Mouse (Mus musculus) lung, postnatal 0 days (tissue): Measurements from ENCODE around the gene Svop. TPM values are rescaled to one million over a fixed set of nuclear protein-coding genes. Genes with fewer than 3 reads are reported as not detected.

Experiments used
- ATAC-seq: fragments of 200-750 bp; cut with Nextera tagmentation; 2 replicates; pipeline ENCODE4 v1.8.0; 2017; ENCODE audit warnings: moderate library complexity
- DNase-seq: peaks from one replicate; pipeline ENCODE4 v3.0.0-alpha.2; 2016; ENCODE audit warnings: low spot score
- H3K27ac ChIP-seq: fragments of 300-500 bp; sonication (generic); 2 replicates; pipeline ENCODE4 v1.5.1; 2014; ENCODE audit warnings: antibody characterized with exemption, mild to moderate bottlenecking, low read length, mixed read lengths
- H3K27me3 ChIP-seq: fragments of 300-500 bp; sonication (generic); replicated peaks from 2 replicates; pipeline ENCODE4 v1.6.1; 2014; ENCODE audit warnings: low read length, mixed read lengths; ENCODE audit not compliant: insufficient read depth
- H3K36me3 ChIP-seq: fragments of 300-500 bp; sonication (generic); 2 replicates; pipeline ENCODE4 v1.6.1; 2014; ENCODE audit warnings: low read length, mixed read lengths; ENCODE audit not compliant: insufficient read depth
- H3K4me1 ChIP-seq: fragments of 300-500 bp; sonication (generic); 2 replicates; pipeline ENCODE4 v1.6.1; 2014; ENCODE audit warnings: antibody characterized with exemption, low read depth, low read length, mixed read lengths; ENCODE audit not compliant: insufficient read depth
- H3K4me2 ChIP-seq: fragments of 300-500 bp; sonication (generic); replicated peaks from 2 replicates; pipeline ENCODE4 v1.6.1; 2014; ENCODE audit warnings: low read depth, mild to moderate bottlenecking, low read length, moderate library complexity, mixed read lengths
- H3K4me3 ChIP-seq: fragments of 300-500 bp; sonication (generic); 2 replicates; pipeline ENCODE4 v1.5.1; 2014; ENCODE audit warnings: low read depth, low read length
- H3K9ac ChIP-seq: fragments of 300-500 bp; sonication (generic); replicated peaks from 2 replicates; pipeline ENCODE4 v1.6.1; 2014; ENCODE audit warnings: low read depth, mild to moderate bottlenecking
- H3K9me3 ChIP-seq: fragments of 300-500 bp; sonication (generic); 2 replicates; pipeline ENCODE4 v1.6.1; 2016; ENCODE audit warnings: low read length, mixed read lengths
- CTCF ChIP-seq: IDR thresholded peaks from 2 replicates; pipeline ENCODE4 v1.5.1; 2016; ENCODE audit warnings: antibody characterized with exemption, mild to moderate bottlenecking
- EP300 ChIP-seq: IDR thresholded peaks from 2 replicates; pipeline ENCODE4 v1.6.1; 2016; ENCODE audit warnings: antibody characterized with exemption, mild to moderate bottlenecking, control low read depth
- WGBS: fragments of 180-500 bp; shearing (Covaris S2); extraction: QIAGEN DNeasy Blood & Tissue Kit; methylation state at CpG from one replicate; pipeline ENCODE4 v1.1.7; 2014; 5-methylcytosine and 5-hydroxymethylcytosine counted together
- polyA plus RNA-seq: library from polyadenylated mRNA; unstranded; fragments of >200 nt; fragmentation: Nextera tagmentation; extraction: Ambion mirVana; gene quantifications from 2 replicates; pipeline ENCODE4 v1.2.1, GENCODE M21; 2015

Svop gene
- not detected in 2 replicates for polyA plus RNA-seq

DNA sequence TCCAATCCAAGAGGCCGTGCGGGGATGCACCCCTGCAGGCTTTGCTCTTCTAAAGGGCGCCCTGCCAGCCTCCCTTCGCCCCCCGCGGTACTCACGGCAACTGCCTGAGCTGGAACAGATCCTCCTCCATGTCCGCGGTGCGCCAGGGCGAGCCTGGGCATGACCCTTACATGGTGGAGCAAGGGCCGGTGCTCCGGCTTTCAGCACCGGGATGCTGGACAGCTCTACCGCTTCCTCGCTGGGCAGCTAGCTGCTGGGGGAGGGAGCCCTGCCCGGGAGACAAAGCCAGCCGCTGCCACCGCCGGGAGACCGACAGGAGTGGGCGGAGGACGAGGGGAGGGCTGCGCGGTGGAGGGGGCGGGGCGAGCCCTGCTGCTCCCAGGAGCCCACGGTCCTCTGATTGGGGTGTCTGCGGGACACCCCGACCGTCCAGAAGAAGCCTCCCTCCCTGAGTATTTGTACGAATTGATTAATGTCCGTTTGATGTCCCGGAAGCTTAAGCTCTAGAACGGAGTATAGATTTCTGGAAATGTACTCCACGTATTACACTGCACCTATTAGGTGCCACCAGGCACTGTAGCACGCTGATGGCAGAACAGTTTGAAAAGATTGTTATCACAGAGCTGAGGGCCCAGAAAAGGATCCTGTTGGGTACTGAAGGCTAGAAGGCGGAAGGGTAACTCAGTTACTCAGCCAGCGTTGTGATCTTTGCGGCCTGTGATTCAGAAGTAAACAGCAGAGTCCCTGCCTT lies at the start of gene Svop:
Svop (minus strand) TSS at position 514 of the 751 bp plus-strand sequence.
- Histone ChIP-seq H3K9ac (no peak within 1 kb of the TSS), H3K27ac (no peak within 1 kb of the TSS), H3K4me1 (no peaks in the 10 kb centered on the region), H3K4me2 (no peak within 1 kb of the TSS), H3K9me3 (no peaks in the 10 kb centered on the region), H3K4me3 (no peak within 1 kb of the TSS), H3K27me3 (0 out of 2 replicates have a peak, but pooled peaks cover 5% of the 10 kb centered on the region), H3K36me3 (no peaks in the 10 kb centered on the region)
- TF ChIP-seq EP300 (no peak), CTCF (no peak)
- DNase-seq (peak; percentile 83), ATAC-seq (peak; percentile 82)
- WGBS: 2% methylated on average over 39 of the region's 40 CpGs

DNA sequence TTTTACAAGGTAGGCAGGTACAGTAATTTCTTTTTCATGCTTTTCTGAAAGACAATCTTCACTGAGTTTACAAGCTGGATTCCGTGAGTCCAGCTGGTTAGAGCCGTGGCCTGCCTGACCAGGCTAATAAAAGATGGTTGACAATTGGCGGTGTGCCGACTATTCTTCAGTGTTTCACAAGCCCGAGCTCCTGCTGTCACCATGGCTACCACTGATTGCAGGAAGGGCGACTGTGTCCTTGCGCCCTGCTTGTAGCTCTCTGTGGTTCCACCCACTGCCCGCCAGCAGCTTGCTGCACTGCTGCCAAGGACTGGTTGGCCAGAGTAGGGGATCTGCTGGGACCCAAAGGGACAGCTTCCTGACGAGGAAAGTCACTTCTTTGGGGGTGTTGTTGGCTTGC lies 47.8 kb upstream of the Svop start:
- Histone ChIP-seq H3K27me3 (no peaks in the 10 kb centered on the region), H3K4me3 (no peak overlapping the region), H3K36me3 (no peaks in the 10 kb centered on the region), H3K4me1 (peaks cover 9% of the 10 kb centered on the region), H3K9me3 (no peaks in the 10 kb centered on the region), H3K9ac (no peak overlapping the region), H3K27ac (peak overlapping the region; percentile 57), H3K4me2 (peak overlapping the region; percentile 14; the same call in 1 of the 2 replicates)
- TF ChIP-seq EP300 (no peak), CTCF (no peak)
- DNase-seq (peak; percentile 96), ATAC-seq (peak; percentile 92)
- 18% methylated on average over 9 of the region's 9 CpGs for WGBS

DNA sequence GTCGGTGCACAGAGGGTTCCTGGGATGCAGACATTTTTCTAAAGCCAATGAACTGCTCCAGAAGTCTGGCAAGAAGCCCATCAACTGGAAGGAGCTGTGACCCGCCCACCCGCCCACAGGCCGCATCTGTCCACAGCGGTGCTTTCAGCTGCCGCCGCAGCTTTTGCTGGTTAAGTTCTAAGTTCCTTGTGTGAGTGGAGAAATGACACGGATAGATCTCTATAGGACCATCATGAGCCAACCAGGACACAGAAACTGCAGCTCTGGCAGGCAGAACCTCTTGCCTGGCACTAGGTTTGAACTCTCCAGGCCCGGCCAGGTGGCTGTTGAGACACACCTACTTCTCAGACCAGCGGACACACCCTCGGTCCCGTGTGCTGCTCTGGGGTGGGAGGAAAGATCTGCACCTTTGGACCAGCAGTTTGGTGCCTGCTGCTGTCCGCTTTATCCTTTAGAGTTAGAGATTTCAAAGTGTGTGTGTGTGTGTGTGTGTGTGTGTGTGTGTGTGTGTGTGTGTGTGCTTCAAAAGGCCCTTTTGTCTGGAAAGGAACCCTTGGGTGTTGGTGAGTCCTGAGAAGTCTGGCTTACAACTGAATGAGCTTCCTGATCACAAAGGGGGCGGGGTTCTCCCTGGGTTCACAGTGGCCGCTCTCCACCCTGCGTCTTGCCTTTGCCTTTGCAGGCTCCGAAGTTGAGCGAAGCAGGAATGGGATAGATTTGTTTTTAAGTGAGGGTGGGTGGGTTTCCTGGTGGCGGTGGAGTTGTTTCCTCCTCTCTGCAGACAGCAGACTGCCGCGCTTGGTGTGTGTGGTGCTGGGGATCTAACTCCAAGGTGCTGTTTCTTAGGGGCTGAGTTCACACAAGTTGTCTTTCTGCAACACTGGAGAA lies 47.2 kb upstream of the Svop start:
- Histone ChIP-seq H3K27me3 (no peaks in the 10 kb centered on the region), H3K4me1 (peaks cover 9% of the 10 kb centered on the region), H3K4me3 (no peak overlapping the region), H3K9me3 (no peaks in the 10 kb centered on the region), H3K9ac (no peak overlapping the region), H3K27ac (peak overlapping the region; percentile 57), H3K36me3 (no peaks in the 10 kb centered on the region), H3K4me2 (peak overlapping the region; percentile 14; the same call in 1 of the 2 replicates)
- ATAC-seq (peak; percentile 69), DNase-seq (peak; percentile 53)
- WGBS: 41% methylated on average over 21 of the region's 21 CpGs
- peak; percentile 21; the same call in 1 of the 2 replicates for TF ChIP-seq CTCF
- no peak; the same call in 1 of the 2 replicates for TF ChIP-seq EP300

DNA sequence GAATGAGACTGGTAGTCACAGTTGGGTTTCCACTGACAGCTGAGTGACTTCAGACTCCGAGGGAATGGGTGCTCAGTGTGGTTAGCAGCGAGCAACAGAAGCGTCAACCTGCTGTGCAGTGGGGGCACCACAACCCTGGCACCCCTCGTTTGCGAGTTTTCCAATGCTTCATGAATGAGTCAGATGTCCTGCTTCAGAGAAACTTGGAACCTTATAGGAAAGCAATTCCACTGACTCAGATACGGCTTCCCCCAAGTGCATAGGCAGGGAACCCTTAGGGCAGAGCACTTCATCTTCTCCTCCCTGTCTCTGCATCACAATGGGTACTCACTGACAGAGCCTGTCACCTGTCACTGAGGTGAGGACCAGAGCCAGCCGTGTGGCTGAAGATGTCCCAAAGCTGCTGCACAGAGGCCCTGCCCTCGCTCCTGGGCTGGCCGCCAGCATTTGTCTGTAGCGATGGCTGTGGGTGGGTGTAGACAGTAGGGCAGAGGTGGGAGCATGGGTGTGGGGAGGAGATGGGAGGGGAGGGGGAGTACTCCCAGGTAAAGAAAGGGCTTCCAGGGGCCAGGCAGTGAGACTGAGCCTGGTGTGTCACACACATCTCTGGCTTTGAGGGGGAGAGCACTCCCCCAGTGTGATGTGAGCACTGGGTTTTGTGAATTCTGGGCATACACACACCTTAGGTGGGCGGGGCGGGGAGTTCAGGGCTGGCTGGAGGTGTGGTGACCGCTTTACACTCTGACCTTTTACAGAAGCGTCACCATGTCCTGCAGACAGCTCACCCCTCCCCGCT lies 46.3 kb upstream of the Svop start:
- peaks cover 9% of the 10 kb centered on the region for H3K4me1 ChIP-seq
- no peak overlapping the region for H3K4me2 ChIP-seq

DNA sequence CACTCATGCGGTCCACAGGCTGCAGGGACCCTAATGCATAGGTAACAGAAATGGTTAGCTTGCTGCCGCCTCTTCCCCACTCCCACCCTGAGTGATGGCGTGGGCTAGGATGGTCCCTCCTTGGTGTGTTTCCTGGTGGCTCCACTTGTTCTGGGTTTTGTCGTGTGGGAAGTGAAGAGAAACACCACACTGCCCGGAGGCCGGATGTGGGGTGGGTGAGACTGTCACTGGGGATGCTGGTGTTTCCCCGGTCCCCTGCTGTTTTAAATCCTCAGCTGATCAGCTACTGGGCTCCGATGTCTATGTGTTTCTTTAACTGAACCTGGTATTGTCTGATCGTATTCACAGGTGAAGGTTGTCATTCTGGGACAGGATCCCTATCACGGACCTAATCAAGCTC lies 44.1 kb upstream of the Svop start:
- Histone ChIP-seq H3K4me3 (no peak overlapping the region), H3K4me2 (no peak overlapping the region), H3K9ac (no peak overlapping the region), H3K27me3 (no peaks in the 10 kb centered on the region), H3K27ac (no peak overlapping the region), H3K4me1 (peaks cover 12% of the 10 kb centered on the region), H3K9me3 (no peaks in the 10 kb centered on the region), H3K36me3 (no peaks in the 10 kb centered on the region)
- ATAC-seq: no peak
- DNase-seq: no peak
- no peak for TF ChIP-seq EP300
- no peak for TF ChIP-seq CTCF
- 86% methylated on average over 10 of the region's 10 CpGs for WGBS

More for the DNA sequence above, 46.3 kb upstream of the Svop start:
- ATAC-seq (no peak), DNase-seq (no peak)
- H3K27ac ChIP-seq: no peak overlapping the region
- H3K36me3 ChIP-seq: no peaks in the 10 kb centered on the region
- WGBS: 70% methylated on average over 15 of the region's 15 CpGs
- no peak overlapping the region for H3K4me3 ChIP-seq
- no peaks in the 10 kb centered on the region for H3K27me3 ChIP-seq
- H3K9me3 ChIP-seq: no peaks in the 10 kb centered on the region
- H3K9ac ChIP-seq: no peak overlapping the region
- TF ChIP-seq CTCF: no peak
- TF ChIP-seq EP300: no peak
